Mouse (Mus musculus) thymus, postnatal 4 days (tissue): ENCODE results near the gene Gstcd.

ENCODE experiments used
- DNase-seq: peaks from one replicate; pipeline ENCODE4 v3.0.0; 2021

Gene Gstcd

GRCm38 (mm10) chr3:132934649-132935048, 157.2 kb downstream of the Gstcd start:
- no peak for DNase-seq
